Mouse (Mus musculus) heart, embryonic 14.5 days (tissue): ENCODE data around the gene Polrmt. TPM values are rescaled to one million over a fixed set of nuclear protein-coding genes. Genes with fewer than 3 reads are reported as not detected.
"Not testable (repeated sequence)": the region's sequence is repeated elsewhere in the genome, so short reads cannot be mapped to it uniquely, and the experiment has no call there.

Experiments
- ATAC-seq: fragments of 200-750 bp; cut with Nextera tagmentation; 2 replicates; pipeline ENCODE4 v1.8.0; 2017; ENCODE audit warnings: low read depth, moderate TSS enrichment; ENCODE audit not compliant: insufficient number of reproducible peaks, insufficient read depth, low FRiP score
- H3K27ac ChIP-seq, 2 experiments: fragments of 200-500 bp in 1 of 2; fragments of 300-500 bp in 1 of 2; sonication (generic) in 1 of 2; replicated peaks in 1 of 2; 2 replicates each; pipeline ENCODE4 v1.5.1; 2012 to 2014; ENCODE audit warnings: low read depth in 2 of 2, low read length in 2 of 2, control low read depth in 1 of 2, mild to moderate bottlenecking in 1 of 2, mixed read lengths in 1 of 2; ENCODE audit not compliant: control insufficient read depth in 1 of 2, insufficient read depth in 1 of 2
- H3K27me3 ChIP-seq: fragments of 300-500 bp; sonication (generic); 2 replicates; pipeline ENCODE4 v1.6.1; 2014; ENCODE audit warnings: mild to moderate bottlenecking, low read length, control low read depth; ENCODE audit not compliant: control insufficient read depth, insufficient read depth
- H3K36me3 ChIP-seq: fragments of 300-500 bp; sonication (generic); 2 replicates; pipeline ENCODE4 v1.6.1; 2014; ENCODE audit warnings: mild to moderate bottlenecking, control low read depth, low read length, mixed read lengths; ENCODE audit not compliant: control insufficient read depth, insufficient read depth
- H3K4me1 ChIP-seq, 2 experiments: fragments of 200-500 bp in 1 of 2; fragments of 300-500 bp in 1 of 2; sonication (generic) in 1 of 2; 2 replicates each; pipeline ENCODE4 v1.6.1; 2012 to 2014; ENCODE audit warnings: low read length in 2 of 2, control low read depth in 1 of 2, mixed read lengths in 1 of 2; ENCODE audit not compliant: control insufficient read depth in 2 of 2, insufficient read depth in 2 of 2
- H3K4me2 ChIP-seq: fragments of 300-500 bp; sonication (generic); 2 replicates; pipeline ENCODE4 v1.6.1; 2014; ENCODE audit warnings: mild to moderate bottlenecking, low read length
- H3K4me3 ChIP-seq, 2 experiments: fragments of 200-500 bp in 1 of 2; fragments of 300-500 bp in 1 of 2; sonication (generic) in 1 of 2; 2 replicates each; pipeline ENCODE4 v1.5.1; 2012 to 2014; ENCODE audit warnings: low read length in 2 of 2, mild to moderate bottlenecking in 2 of 2, control low read depth in 1 of 2, low read depth in 1 of 2, moderate library complexity in 1 of 2; ENCODE audit not compliant: control insufficient read depth in 1 of 2, insufficient read depth in 1 of 2
- H3K9ac ChIP-seq: fragments of 300-500 bp; sonication (generic); 2 replicates; pipeline ENCODE4 v1.6.1; 2014; ENCODE audit warnings: mild to moderate bottlenecking, low read length
- H3K9me3 ChIP-seq: fragments of 300-500 bp; sonication (generic); 2 replicates; pipeline ENCODE4 v1.6.1; 2016; ENCODE audit warnings: low read length, control low read depth; ENCODE audit not compliant: control insufficient read depth
- WGBS: fragments of 180-500 bp; shearing (Covaris S2); extraction: QIAGEN DNeasy Blood & Tissue Kit; methylation state at CpG from one replicate; pipeline ENCODE4 v1.1.7; 2014; 5-methylcytosine and 5-hydroxymethylcytosine counted together
- polyA plus RNA-seq: library from polyadenylated mRNA; unstranded; fragments of >200 nt; fragmentation: Nextera tagmentation; extraction: Ambion mirVana; gene quantifications from 2 replicates; pipeline ENCODE4 v1.2.1, GENCODE M21; 2014

The Polrmt gene
- polyA plus RNA-seq, 1 experiment from 2014 or later: 27.4 TPM

DNA sequence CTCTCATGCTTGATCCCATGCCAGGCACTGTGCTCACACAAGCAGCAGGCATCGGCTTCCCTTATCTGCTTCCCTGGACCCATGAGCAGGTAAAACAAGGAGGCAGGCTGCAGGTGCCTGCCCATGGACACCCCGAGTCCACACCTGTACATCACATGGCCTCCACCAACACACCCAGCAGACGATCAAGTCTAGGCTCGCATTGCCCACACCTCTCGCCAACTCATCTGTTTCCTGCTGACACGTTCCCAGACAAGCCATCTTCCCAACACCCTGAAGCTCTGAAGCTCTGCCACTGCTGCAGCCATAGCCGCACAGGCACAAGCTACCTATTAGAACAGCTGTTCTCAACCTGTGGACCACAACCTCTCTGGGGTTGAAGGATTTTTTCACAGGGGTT lies 17.9 kb upstream of the Polrmt start:
- Histone ChIP-seq H3K27ac (no peak overlapping the region), H3K4me3 (no peak overlapping the region), H3K4me2 (no peak overlapping the region), H3K9me3 (no peaks in the 10 kb centered on the region), H3K36me3 (peaks cover 33% of the 10 kb centered on the region), H3K9ac (peak overlapping the region; percentile 12; the same call in 1 of the 2 replicates), H3K27me3 (no peaks in the 10 kb centered on the region), H3K4me1 (peaks cover 30 to 46% of the 10 kb centered on the region in 2 experiments)
- WGBS: 60% methylated on average over 7 of the region's 7 CpGs
- ATAC-seq: no peak

DNA sequence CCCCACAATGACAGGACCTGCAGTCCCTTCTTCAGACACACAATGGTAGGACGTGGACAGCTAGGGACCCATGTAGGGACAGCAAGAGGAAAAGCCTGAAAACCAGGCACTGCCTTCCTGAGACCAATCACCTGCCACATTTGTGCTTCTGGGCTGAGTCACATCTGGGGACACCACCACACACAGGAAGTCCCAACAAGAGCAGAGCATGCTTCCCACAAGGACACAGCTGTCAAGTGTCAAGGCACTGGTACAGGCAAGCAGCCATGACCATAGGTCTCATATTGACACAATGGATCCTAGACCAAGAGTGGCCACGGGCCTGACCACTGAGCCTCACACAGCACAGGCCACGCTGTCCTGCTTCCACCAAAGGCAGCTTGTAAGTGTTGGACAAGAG lies 16.5 kb upstream of the Polrmt start:
- H3K36me3 ChIP-seq: peaks cover 47% of the 10 kb centered on the region

DNA sequence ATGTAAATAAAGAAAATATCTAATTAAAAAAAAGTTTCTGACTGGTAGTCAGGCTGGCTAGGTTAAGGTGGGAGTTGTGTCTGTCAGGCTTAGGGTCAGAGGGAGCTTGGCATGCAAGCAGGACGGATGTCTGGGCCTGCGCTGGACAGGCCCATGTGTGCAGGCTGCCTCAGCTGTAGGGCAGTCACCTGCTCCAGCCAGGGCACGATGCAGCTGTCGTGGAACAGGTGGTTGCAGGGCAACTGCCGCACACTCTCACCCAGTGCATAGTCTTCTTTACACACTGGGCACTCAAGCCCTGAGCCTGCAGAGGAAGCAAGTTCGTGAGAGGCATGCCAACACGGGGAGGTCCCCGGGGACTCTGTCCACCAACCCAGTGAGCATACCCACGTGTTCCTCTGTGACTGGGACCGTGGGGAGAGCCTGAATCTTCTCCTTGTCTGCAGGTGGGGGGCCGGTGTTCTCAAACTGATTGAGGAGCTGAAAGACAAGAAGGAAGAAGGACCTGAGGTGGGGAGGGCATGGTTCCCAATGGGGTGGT lies 14.3 kb upstream of the Polrmt start:
- Histone ChIP-seq H3K36me3 (peaks cover 61% of the 10 kb centered on the region), H3K4me1 (peaks cover 21 to 26% of the 10 kb centered on the region in 2 experiments), H3K9me3 (no peaks in the 10 kb centered on the region), H3K4me3 (no peak overlapping the region), H3K27me3 (no peaks in the 10 kb centered on the region), H3K4me2 (no peak overlapping the region), H3K9ac (no peak overlapping the region), H3K27ac (no peak overlapping the region)
- 90% methylated on average over 11 of the region's 11 CpGs for WGBS
- ATAC-seq: no peak

More for the DNA sequence above, 16.5 kb upstream of the Polrmt start:
- Histone ChIP-seq H3K9ac (no peak overlapping the region; the same call in 1 of the 2 replicates), H3K4me2 (no peak overlapping the region), H3K4me1 (peaks cover 26 to 37% of the 10 kb centered on the region in 2 experiments), H3K4me3 (no peak overlapping the region), H3K27ac (no peak overlapping the region), H3K9me3 (no peaks in the 10 kb centered on the region), H3K27me3 (no peaks in the 10 kb centered on the region)
- 91% methylated on average over 3 of the region's 3 CpGs for WGBS
- ATAC-seq: no peak

GRCm38 (mm10) chr10:79759675-79760074 lies 13.3 kb upstream of the Polrmt start:
- H3K9ac ChIP-seq, ATAC-seq, H3K4me3 ChIP-seq, H3K9me3 ChIP-seq, H3K27me3 ChIP-seq, H3K4me2 ChIP-seq, H3K27ac ChIP-seq: not testable (repeated sequence)
- WGBS: 93% methylated on average over 1 of the region's 1 CpGs
- Histone ChIP-seq H3K4me1 (peaks cover 12 to 22% of the 10 kb centered on the region in 2 experiments), H3K36me3 (peaks cover 63% of the 10 kb centered on the region)

DNA sequence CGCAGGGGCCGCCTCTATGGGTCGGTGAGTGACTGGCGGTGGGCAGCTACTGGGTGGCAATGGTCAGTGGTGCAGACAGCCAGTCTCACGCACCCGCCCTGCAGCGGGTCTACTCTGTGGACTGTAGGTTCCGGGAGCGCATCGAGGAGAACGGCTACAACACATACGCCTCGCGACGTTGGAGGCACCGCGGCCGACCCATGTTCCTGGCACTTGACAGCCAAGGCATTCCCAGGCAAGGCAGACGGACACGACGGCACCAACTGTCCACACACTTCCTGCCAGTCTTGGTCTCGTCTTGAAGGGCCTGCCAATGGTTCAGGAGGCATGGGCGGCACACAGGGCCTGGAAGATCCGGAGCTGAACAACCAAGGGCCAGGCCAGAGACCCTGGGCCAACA lies 10.3 kb upstream of the Polrmt start:
- no peak overlapping the region for H3K27ac ChIP-seq
- no peaks in the 10 kb centered on the region for H3K27me3 ChIP-seq
- no peak overlapping the region for H3K9ac ChIP-seq
- no peak for ATAC-seq
- 85% methylated on average over 24 of the region's 24 CpGs for WGBS
- H3K4me2 ChIP-seq: no peak overlapping the region
- H3K36me3 ChIP-seq: peaks cover 52% of the 10 kb centered on the region
- no peaks in the 10 kb centered on the region for H3K9me3 ChIP-seq
- H3K4me3 ChIP-seq: no peak overlapping the region
- H3K4me1 ChIP-seq: peaks cover 0 to 4% of the 10 kb centered on the region in 2 experiments; a peak in 1 of 4 replicates

DNA sequence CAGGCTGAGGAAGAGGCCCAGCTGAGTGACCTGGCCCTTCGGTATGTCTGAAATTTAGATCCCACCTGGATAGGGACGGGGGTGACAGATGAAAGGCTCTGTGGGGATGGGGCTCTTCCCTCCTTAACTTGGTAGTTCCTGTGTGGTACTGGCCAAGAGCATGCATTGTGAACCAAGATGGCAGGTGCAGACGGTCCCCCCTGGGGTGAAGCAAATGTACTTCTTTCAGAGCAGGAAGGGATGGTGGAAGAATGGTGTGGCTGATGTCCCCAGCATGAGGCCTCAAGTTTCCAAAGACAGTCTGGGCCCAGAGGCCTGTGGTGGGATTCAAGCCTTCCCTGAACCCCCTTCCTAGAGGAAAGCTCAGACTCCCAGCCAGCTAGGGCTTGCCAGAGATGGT lies 9.5 kb upstream of the Polrmt start:
- no peaks in the 10 kb centered on the region for H3K9me3 ChIP-seq
- ATAC-seq: no peak
- no peak overlapping the region for H3K9ac ChIP-seq
- H3K4me1 ChIP-seq: peaks cover 0 to 4% of the 10 kb centered on the region in 2 experiments; a peak in 1 of 4 replicates
- no peak overlapping the region for H3K27ac ChIP-seq
- no peaks in the 10 kb centered on the region for H3K27me3 ChIP-seq
- H3K4me3 ChIP-seq: no peak overlapping the region
- no peak overlapping the region for H3K4me2 ChIP-seq
- H3K36me3 ChIP-seq: peaks cover 44% of the 10 kb centered on the region
- WGBS: 80% methylated on average over 3 of the region's 3 CpGs

DNA sequence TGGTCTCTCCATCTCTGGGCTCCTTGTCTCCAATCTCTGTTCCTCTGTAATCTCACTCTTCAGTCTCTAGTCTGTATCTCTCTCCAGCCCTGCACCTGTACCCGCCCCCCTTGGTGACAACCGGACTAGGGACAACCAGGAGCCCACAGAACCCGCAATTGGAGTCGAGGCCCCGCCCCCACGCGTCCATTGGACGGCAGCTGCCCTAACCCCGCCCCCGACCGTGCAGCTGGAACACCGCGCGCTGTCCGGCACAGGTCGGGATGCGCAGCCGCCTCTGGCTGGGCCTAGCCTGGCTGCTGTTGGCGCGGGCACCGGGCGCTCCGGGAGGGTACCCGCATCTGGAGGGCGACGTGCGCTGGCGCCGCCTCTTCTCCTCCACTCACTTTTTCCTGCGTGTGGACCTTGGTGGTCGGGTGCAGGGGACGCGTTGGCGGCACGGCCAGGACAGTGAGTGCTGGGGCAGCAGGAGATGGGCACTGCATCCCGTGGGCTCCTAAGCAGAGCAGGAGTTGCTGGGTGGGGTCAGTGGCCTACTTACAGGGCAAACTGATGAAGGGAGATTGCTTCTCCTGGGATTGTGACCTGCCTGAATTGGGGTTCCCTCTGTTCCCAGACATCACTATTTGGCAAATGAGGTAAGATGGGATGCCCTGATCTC lies 8.6 kb upstream of the Polrmt start, which contains the start of gene Fgf22:
TSS of gene Fgf22 (plus strand) at position 221 of the 661 bp plus-strand sequence.
- no peak within 1 kb of the TSS; the same call in 1 of the 2 replicates for H3K9ac ChIP-seq
- WGBS: under 1% methylated on average over 35 of the region's 36 CpGs
- peak; percentile 42 for ATAC-seq

More for the DNA sequence above, 8.6 kb upstream of the Polrmt start, which contains the start of gene Fgf22:
- Histone ChIP-seq H3K4me3 (peak within 1 kb of the TSS; percentile 28 to 32; a peak in 3 of 4 replicates), H3K9me3 (no peaks in the 10 kb centered on the region), H3K27me3 (no peaks in the 10 kb centered on the region), H3K4me1 (peaks cover 0 to 4% of the 10 kb centered on the region in 2 experiments; a peak in 1 of 4 replicates), H3K27ac (no peak within 1 kb of the TSS), H3K36me3 (peaks cover 35% of the 10 kb centered on the region), H3K4me2 (peak within 1 kb of the TSS; percentile 55)
